Mouse (Mus musculus) neural tube, embryonic 15.5 days (tissue): ENCODE results near the gene Cib4. TPM values are rescaled to one million over a fixed set of nuclear protein-coding genes. Genes with fewer than 3 reads are reported as not detected.

Experiments used
- ATAC-seq: fragments of 200-750 bp; cut with Nextera tagmentation; 2 replicates; pipeline ENCODE4 v1.8.0; 2017; ENCODE audit warnings: mild to moderate bottlenecking, moderate TSS enrichment, moderate library complexity; ENCODE audit not compliant: low FRiP score
- H3K27ac ChIP-seq: fragments of 300-500 bp; sonication (generic); replicated peaks from 2 replicates; pipeline ENCODE4 v1.5.1; 2015; ENCODE audit warnings: mild to moderate bottlenecking, inconsistent platforms
- H3K27me3 ChIP-seq: fragments of 300-500 bp; sonication (generic); replicated peaks from 2 replicates; pipeline ENCODE4 v1.6.1; 2015; ENCODE audit warnings: inconsistent platforms
- H3K36me3 ChIP-seq: fragments of 300-500 bp; sonication (generic); 2 replicates; pipeline ENCODE4 v1.6.1; 2015; ENCODE audit warnings: inconsistent platforms
- H3K4me1 ChIP-seq: fragments of 300-500 bp; sonication (generic); 2 replicates; pipeline ENCODE4 v1.6.1; 2015; ENCODE audit warnings: inconsistent platforms
- H3K4me2 ChIP-seq: fragments of 300-500 bp; sonication (generic); 2 replicates; pipeline ENCODE4 v1.6.1; 2015; ENCODE audit warnings: inconsistent platforms, mild to moderate bottlenecking, moderate library complexity
- H3K4me3 ChIP-seq: fragments of 300-500 bp; sonication (generic); replicated peaks from 2 replicates; pipeline ENCODE4 v1.5.1; 2015; ENCODE audit warnings: mild to moderate bottlenecking, inconsistent platforms
- H3K9ac ChIP-seq: fragments of 300-500 bp; sonication (generic); replicated peaks from 2 replicates; pipeline ENCODE4 v1.6.1; 2015; ENCODE audit warnings: mild to moderate bottlenecking, inconsistent platforms
- H3K9me3 ChIP-seq: fragments of 300-500 bp; sonication (generic); replicated peaks from 2 replicates; pipeline ENCODE4 v1.6.1; 2016; ENCODE audit warnings: inconsistent platforms
- WGBS: fragments of 180-500 bp; shearing (Covaris S2); methylation state at CpG from one replicate; pipeline ENCODE4 v1.1.7; 2015; ENCODE audit warnings: mixed read lengths; 5-methylcytosine and 5-hydroxymethylcytosine counted together
- polyA plus RNA-seq: library from polyadenylated mRNA; unstranded; fragments of >200 nt; fragmentation: Nextera tagmentation; extraction: Ambion mirVana; gene quantifications from 2 replicates; pipeline ENCODE4 v1.2.1, GENCODE M21; 2015

The Cib4 gene
- polyA plus RNA-seq: not detected in 2 replicates

DNA sequence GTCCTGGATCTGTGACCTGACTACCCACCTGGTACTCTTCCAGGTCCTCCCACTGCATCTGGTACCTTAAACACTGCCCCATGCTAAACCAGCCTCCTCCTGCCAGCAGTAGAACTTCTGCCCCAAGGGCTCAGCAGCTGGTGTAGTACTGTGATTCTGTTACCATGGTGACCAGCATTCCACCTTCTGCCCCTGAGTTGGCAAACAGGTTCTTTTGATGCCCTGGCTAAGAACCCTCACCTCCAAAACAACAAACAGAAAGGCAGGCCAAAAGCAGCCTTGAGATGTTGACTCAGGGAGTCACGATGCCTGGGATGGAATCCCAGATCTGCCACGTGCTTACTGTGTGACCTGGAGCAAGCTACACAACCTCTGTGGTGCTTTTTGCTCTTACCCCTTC, at the start of gene Cib4:
TSS of gene Cib4 (minus strand) at position 139 of the 400 bp plus-strand sequence.
- 0 out of 2 replicates have a peak, but pooled peaks cover 4% of the 10 kb centered on the region for H3K4me1 ChIP-seq
- no peak within 1 kb of the TSS for H3K9ac ChIP-seq
- no peak for ATAC-seq
- 53% methylated on average over 2 of the region's 2 CpGs for WGBS
- no peak within 1 kb of the TSS for H3K4me3 ChIP-seq
- H3K27me3 ChIP-seq: no peaks in the 10 kb centered on the region
- no peak within 1 kb of the TSS for H3K4me2 ChIP-seq
- no peaks in the 10 kb centered on the region for H3K9me3 ChIP-seq
- no peaks in the 10 kb centered on the region for H3K36me3 ChIP-seq
- no peak within 1 kb of the TSS for H3K27ac ChIP-seq

DNA sequence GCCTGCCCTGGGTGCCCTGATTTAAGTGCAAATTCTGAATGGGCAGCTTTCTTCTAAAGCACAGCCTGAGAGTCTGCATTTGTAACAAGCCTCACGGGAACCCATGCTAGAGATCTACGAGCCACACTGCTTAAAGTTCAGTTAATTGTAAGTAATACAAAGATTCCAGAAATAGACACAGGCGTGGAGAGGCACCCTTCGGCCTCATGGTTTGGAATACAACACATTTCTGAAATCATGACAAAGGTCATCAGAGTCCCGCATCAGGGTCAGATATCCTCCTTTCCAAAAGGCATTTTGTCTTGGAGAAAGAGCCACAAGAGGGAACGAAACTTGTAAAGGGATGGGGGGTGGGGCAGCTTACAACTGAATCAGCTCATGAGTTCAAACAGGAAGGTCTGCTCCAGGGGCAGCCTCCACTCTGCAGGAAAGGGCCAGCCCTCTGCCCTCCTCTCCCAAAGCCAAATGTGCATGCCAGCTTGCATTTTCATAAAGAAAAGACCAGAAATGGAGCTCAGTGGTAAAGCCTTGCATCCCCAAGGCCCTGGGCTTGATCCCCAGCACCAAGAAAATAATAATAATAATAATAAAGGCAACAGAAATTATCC, 49.4 kb upstream of the Cib4 start:
- Histone ChIP-seq H3K9me3 (no peaks in the 10 kb centered on the region), H3K4me1 (peaks cover 51% of the 10 kb centered on the region), H3K27ac (no peak overlapping the region), H3K4me3 (no peak overlapping the region), H3K9ac (no peak overlapping the region), H3K4me2 (no peak overlapping the region), H3K27me3 (peaks cover 12% of the 10 kb centered on the region; the same call in 1 of the 2 replicates), H3K36me3 (no peaks in the 10 kb centered on the region)
- 44% methylated on average over 6 of the region's 6 CpGs for whole genome bisulfite sequencing
- no peak for ATAC-seq

DNA sequence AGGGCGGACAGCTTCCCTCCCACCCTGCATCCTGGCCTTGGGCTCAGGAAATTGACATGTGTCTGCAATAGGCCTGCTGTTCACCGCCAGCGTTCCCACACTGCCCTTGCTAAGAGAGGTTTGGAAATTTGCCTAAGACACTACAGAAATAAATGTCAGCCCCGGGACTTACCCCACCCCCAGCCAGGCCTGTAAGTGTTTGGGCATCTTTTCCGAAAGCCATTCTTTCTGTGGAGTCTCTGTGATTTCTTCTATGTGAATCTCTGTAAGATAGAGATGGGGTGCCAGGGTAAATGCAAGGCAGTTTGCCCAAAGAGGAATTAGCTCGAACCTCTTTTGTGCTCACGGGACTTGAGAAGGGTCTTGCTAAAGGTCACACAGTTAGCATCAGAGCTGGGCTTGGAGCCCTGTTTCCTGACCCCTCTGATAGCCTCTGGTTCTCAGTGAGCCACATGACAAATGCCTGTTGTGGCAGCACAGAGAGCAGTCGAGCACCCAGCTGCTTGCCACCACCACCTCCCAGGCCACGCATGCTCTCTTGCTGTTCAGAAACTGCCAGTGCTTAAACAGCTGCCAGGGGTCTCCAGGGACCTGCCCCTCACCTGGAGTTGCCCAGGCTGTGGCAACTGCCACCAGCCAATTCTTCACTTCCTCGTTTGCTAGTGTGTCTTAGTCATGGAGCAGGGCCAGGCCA, 48.3 kb upstream of the Cib4 start:
- Histone ChIP-seq H3K4me3 (no peak overlapping the region), H3K4me2 (no peak overlapping the region), H3K36me3 (no peaks in the 10 kb centered on the region), H3K4me1 (peaks cover 62% of the 10 kb centered on the region), H3K9me3 (no peaks in the 10 kb centered on the region), H3K27me3 (peaks cover 20% of the 10 kb centered on the region; the same call in 1 of the 2 replicates), H3K9ac (no peak overlapping the region), H3K27ac (0 out of 2 replicates have a peak overlapping the region, but pooled peaks have one; percentile 19)
- WGBS: 49% methylated on average over 10 of the region's 10 CpGs
- no peak for ATAC-seq

DNA sequence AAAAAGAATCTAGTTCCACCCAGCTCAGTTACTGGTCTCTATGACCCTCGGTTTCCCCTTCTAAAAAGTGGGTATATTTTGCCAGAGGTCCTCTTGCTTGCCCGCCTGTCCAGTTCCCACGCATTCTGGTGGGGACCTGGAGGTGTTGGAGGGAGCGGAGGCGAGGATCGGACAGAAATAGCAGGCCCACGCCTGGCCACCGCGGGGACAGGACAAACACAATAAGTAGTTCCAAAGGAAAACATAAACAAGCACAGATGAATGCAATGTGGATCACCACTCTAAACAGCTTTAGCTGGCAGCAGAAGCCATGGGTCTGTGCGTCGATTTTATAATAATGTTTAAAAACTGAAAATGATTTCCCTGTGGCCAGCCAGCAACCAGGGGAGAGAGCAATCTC, 47.7 kb upstream of the Cib4 start:
- Histone ChIP-seq H3K4me3 (no peak overlapping the region), H3K9ac (no peak overlapping the region), H3K27me3 (peaks cover 20% of the 10 kb centered on the region; the same call in 1 of the 2 replicates), H3K36me3 (no peaks in the 10 kb centered on the region), H3K27ac (0 out of 2 replicates have a peak overlapping the region, but pooled peaks have one; percentile 19), H3K4me1 (peaks cover 68% of the 10 kb centered on the region), H3K4me2 (no peak overlapping the region), H3K9me3 (no peaks in the 10 kb centered on the region)
- ATAC-seq: no peak
- WGBS: 90% methylated on average over 11 of the region's 11 CpGs

DNA sequence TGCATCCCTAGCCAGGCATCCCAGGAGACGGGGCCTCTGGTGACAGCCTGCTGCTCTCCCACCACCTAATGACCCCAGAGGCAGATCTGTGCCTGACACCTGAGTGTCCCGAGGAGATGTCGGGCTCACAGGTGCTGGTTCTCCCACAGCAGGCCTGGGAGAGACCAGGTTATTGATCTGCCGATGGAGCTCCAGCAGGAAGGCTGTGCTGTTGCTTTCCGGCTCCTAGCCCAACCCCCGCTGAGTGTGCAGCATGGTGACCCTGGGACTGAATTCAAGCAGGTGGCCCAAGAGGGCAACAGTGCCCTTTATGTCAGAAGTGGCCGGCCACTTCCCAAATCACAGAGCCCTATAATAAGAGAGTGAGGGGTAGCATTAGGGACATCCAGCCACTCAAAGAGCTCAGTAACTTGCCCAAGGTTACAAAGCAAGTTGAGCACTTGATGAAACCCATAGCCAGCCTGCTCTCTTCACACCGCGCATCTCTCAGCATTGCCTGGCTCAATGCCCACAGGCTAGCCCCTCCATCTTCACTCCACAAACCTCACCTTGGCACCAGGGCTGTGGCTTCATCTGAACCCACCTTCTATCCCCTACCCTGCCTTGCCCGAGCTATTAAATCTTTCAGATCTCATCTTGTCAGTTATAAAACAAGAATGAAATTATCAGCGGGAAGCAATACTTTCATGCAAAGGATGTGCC, 46.8 kb upstream of the Cib4 start:
- H3K36me3 ChIP-seq: no peaks in the 10 kb centered on the region
- no peak overlapping the region for H3K4me3 ChIP-seq
- peaks cover 70% of the 10 kb centered on the region for H3K4me1 ChIP-seq
- H3K9ac ChIP-seq: no peak overlapping the region
- peaks cover 20% of the 10 kb centered on the region; the same call in 1 of the 2 replicates for H3K27me3 ChIP-seq
- ATAC-seq: no peak
- no peak overlapping the region for H3K4me2 ChIP-seq
- 81% methylated on average over 11 of the region's 11 CpGs for WGBS
- H3K9me3 ChIP-seq: no peaks in the 10 kb centered on the region
- no peak overlapping the region for H3K27ac ChIP-seq

DNA sequence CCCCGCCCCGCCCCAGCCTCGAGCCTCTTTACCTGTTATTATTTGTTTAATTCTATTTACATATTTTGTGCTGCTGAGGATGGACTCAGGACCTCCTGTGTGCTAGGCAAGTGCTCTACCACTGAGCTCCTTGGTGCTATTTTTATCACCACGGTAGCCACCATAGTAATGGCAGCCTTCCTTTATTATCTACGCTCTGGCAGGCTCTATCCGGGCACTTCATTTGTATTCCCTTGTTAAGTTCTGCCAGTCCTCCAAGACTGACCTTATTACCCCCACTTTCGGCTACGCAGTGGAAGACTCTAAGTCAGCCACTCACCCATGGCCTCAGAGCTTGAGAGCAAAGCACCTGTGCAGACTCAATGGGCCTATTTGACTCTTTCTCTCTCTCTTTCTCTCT, 46.1 kb upstream of the Cib4 start:
- 66% methylated on average over 8 of the region's 8 CpGs for WGBS
- H3K4me2 ChIP-seq: no peak overlapping the region
- peaks cover 76% of the 10 kb centered on the region for H3K4me1 ChIP-seq

DNA sequence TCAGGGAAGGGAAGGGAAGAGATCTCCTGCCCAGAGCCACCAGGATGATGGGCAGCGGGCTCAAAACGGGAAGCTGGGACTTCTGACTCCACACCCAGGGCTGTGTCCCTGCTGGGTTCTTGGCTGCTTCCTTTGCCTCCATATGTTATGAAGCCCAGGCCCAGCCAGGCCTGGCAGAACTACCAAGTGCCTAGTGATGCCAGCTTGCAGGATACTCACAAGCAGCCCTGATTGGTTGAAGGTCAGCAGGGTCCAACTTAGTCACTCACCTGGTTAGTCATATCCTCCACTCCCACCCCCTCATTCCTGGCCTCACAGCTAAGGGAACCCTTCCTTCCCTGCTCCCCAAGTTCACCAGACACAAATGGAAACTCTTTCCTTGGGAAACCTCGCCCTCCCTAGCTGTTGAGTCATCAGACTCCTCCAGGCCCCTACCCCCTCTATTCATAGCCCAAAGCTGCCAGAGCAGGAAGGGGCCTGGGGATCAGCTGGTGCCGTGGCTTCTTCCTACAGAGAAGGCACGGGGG, 45.6 kb upstream of the Cib4 start:
- Histone ChIP-seq H3K36me3 (no peaks in the 10 kb centered on the region), H3K27ac (no peak overlapping the region), H3K9ac (no peak overlapping the region), H3K4me2 (no peak overlapping the region), H3K27me3 (peaks cover 20% of the 10 kb centered on the region; the same call in 1 of the 2 replicates), H3K4me3 (no peak overlapping the region), H3K4me1 (peaks cover 76% of the 10 kb centered on the region), H3K9me3 (no peaks in the 10 kb centered on the region)
- ATAC-seq: no peak
- 73% methylated on average over 5 of the region's 5 CpGs for WGBS

More for the DNA sequence above, 46.1 kb upstream of the Cib4 start:
- Histone ChIP-seq H3K4me3 (no peak overlapping the region), H3K9ac (no peak overlapping the region), H3K27me3 (peaks cover 20% of the 10 kb centered on the region; the same call in 1 of the 2 replicates), H3K9me3 (no peaks in the 10 kb centered on the region), H3K36me3 (no peaks in the 10 kb centered on the region), H3K27ac (no peak overlapping the region)
- ATAC-seq: no peak

DNA sequence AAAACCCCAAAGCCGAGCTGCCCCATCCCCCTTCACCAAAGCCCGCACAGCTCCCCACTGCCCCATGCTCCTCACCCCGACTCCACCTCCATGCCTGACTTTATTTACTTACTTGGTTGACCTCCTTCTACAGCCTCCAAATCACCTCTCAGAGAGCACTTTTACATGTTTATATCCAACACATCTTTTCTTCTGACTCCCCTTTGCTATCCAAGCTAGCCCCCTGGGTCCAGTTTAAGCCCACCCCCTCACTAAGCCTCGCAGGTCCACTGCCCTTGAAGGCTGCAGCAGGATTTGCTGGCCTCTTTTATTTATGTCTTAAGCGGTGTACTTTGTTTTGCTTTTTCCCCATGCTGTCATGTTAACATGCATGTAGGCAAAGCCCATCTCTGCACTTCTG, 44.6 kb upstream of the Cib4 start:
- no peak for ATAC-seq
- Histone ChIP-seq H3K27ac (no peak overlapping the region), H3K27me3 (peaks cover 26% of the 10 kb centered on the region; the same call in 1 of the 2 replicates), H3K9ac (no peak overlapping the region), H3K9me3 (no peaks in the 10 kb centered on the region), H3K4me3 (no peak overlapping the region), H3K4me2 (peak overlapping the region; percentile 90), H3K36me3 (no peaks in the 10 kb centered on the region), H3K4me1 (peaks cover 75% of the 10 kb centered on the region)
- WGBS: 82% methylated on average over 5 of the region's 5 CpGs

DNA sequence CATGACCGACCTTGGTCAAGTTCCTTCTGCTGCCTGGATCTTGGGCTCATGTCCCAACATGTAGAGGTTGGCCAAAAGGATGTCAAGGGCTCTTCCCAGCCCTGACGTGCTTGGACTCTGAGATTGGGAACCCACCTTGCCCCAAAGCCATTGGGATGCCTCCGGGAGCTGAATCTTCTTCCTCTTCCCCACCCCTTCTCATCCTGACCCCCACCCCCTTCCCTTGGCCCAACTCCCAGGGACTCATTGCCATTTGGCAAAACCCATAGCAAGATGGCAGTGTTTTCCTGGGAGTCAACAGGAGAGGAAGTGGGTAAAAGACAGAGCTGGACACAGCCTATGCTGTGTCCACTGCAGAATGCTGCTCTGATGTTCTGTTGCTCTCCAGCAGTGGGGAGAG, 43.9 kb upstream of the Cib4 start:
- Histone ChIP-seq H3K36me3 (no peaks in the 10 kb centered on the region), H3K27ac (no peak overlapping the region), H3K27me3 (peaks cover 27% of the 10 kb centered on the region; the same call in 1 of the 2 replicates), H3K4me1 (peaks cover 69% of the 10 kb centered on the region), H3K9ac (peak overlapping the region; percentile 76), H3K4me2 (peak overlapping the region; percentile 90), H3K4me3 (peak overlapping the region; percentile 66), H3K9me3 (no peaks in the 10 kb centered on the region)
- no peak for ATAC-seq
- 76% methylated on average over 3 of the region's 3 CpGs for WGBS

DNA sequence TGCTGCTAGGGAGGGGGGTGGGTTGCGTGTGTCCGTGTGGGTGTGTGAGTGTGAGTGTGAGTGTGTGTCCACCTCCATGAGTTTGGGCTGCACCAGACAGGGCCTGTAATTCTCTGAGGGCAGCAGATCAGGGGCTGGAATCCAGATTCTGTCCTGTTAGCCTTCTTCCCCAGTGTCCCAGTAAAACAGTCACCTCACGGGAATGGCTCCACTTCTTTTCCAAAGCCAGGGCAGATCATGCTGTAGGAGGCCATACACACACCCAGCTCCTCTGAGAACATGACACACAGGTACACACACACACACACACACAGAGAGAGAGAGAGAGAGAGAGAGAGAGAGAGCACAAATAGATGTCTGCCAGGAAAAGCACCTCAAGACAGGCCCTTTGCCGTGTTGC, 43.4 kb upstream of the Cib4 start:
- 41% methylated on average over 4 of the region's 4 CpGs for WGBS
- Histone ChIP-seq H3K27ac (peak overlapping the region; percentile 87; the same call in 1 of the 2 replicates), H3K4me3 (peak overlapping the region; percentile 66), H3K27me3 (peaks cover 27% of the 10 kb centered on the region; the same call in 1 of the 2 replicates), H3K36me3 (no peaks in the 10 kb centered on the region), H3K4me2 (peak overlapping the region; percentile 90), H3K9ac (peak overlapping the region; percentile 76), H3K9me3 (no peaks in the 10 kb centered on the region), H3K4me1 (peaks cover 64% of the 10 kb centered on the region)
- ATAC-seq: no peak

DNA sequence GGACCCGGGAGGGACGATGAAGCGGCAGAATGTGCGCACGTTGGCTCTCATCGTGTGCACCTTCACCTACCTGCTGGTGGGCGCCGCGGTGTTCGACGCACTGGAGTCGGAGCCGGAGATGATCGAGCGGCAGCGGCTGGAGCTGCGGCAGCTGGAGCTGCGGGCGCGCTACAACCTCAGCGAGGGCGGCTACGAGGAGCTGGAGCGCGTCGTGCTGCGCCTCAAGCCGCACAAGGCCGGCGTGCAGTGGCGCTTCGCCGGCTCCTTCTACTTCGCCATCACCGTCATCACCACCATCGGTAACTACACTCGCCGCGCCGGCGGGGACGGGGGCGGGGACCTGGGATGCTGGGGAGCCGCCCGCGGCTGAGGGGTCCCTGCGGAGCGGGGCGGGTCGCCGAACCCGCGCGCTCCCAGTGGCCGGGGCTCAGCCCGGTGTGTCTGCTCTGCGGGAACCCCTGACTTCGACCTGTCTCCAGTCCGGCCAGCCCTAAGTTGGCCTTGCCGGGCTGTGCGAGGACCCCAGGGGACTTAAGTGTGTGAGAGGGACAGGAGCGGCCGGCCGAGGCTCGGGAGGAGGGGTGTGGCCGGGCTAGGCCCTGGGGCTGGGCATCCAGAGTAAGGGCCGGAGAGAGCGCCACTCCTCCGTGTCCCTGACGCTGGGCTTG, 42.8 kb upstream of the Cib4 start:
- 1% methylated on average over 64 of the region's 70 CpGs for WGBS
- H3K9me3 ChIP-seq: no peaks in the 10 kb centered on the region
- H3K9ac ChIP-seq: peak overlapping the region; percentile 76
- peak overlapping the region; percentile 90 for H3K4me2 ChIP-seq
- peak overlapping the region; percentile 87 for H3K27ac ChIP-seq
- H3K36me3 ChIP-seq: no peaks in the 10 kb centered on the region
- peaks cover 57% of the 10 kb centered on the region for H3K4me1 ChIP-seq
- peaks cover 27% of the 10 kb centered on the region; the same call in 1 of the 2 replicates for H3K27me3 ChIP-seq
- peak overlapping the region; percentile 66 for H3K4me3 ChIP-seq
- peak; percentile 71 for ATAC-seq
